Mouse (Mus musculus) hindlimb bud, embryonic 11.5 days (tissue): ENCODE measurements at regions not wholly inside any gene's neighbourhood (a gene's known extent, or its start where the extent isn't known, plus 50 kb on each side); places are given as distances from the start of the nearest gene placed in this dataset.
A peak's percentile ranks its signal among the peaks of the same experiment; 100 is the strongest.
"Not testable (repeated sequence)": the region's sequence is repeated elsewhere in the genome, so short reads cannot be mapped to it uniquely, and the experiment has no call there.

ENCODE experiments used
- DNase-seq: peaks from one replicate; pipeline ENCODE4 v3.0.0-alpha.2; 2012; ENCODE audit warnings: low read depth, low spot score; ENCODE audit errors: extremely low spot score

DNA sequence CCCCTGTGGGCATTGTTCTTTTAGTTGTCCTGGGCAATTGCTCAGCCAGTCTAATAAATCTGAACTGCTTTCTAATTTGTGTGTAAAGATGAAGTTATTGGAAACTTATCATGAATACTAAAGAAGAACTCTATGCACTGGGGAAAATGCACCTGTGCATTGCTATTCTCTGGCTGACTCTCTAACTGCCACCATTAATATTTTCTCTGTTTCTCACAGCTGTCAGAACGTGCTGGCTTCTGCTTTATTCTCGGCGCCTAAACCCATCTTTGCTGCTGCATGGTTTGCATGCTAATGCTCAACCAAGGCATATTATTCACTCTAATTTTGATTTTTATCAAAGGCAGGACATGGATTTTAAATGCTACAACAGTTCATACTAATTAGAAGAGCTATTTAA lies 128.9 kb upstream of the Gm527 start:
- no peak for DNase-seq

DNA sequence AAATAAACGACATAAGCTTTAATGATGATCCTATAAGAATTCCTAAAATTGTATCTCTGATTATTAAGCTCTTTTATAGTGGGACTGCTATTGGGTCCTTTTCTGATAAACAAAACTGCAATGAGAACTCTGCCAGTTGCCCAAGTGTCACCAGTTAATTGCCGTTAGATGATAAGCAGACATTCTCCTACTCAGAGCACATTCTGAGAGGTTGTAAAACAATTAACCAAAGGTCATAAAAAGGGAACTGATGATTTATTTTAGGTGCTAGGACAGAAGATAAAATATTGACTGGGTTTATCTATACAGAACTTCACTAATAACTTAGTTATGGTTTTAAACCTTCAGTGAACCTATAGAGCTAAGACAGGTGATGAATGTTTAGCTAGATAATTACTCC lies 109.2 kb upstream of the Gm527 start:
- not testable (repeated sequence) for DNase-seq

DNA sequence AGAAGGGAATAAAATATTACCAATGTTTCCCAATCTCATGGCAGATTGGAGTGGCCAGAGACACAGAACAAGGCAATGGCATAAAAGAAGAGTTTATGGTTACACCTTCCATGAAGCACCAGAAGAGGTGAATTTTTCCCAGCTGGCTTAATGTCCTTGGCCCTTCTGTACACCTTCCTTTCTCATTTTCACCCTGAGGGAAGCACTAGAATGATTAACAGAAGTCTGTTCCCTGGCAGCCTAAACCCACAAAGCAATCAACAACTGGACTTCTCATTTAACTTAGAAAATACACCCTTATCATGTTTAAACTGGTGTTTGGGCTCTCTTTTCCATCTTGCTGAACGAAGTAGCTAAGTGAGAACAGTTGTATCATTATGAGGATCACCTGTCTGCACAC lies 107.6 kb upstream of the Gm527 start:
- DNase-seq: no peak

DNA sequence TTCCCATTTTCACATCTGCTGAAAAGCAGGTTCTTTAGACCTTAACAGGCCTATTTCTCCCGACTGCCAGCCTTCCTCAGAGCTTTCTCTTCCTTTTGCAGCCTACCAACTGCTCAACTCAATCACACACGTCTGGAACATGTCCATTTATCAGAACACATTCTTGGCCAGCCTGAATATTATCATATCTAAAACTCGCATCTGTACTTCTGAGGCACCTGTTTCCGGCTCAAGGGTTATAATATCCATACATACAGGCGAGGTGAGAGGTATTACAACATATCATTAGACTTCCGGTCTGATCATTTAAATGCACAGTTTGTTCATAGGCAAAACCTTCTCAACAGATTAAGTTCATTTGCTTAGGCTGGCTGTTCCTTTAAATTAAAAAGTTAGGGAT lies 101.8 kb upstream of the Gm527 start:
- no peak for DNase-seq

DNA sequence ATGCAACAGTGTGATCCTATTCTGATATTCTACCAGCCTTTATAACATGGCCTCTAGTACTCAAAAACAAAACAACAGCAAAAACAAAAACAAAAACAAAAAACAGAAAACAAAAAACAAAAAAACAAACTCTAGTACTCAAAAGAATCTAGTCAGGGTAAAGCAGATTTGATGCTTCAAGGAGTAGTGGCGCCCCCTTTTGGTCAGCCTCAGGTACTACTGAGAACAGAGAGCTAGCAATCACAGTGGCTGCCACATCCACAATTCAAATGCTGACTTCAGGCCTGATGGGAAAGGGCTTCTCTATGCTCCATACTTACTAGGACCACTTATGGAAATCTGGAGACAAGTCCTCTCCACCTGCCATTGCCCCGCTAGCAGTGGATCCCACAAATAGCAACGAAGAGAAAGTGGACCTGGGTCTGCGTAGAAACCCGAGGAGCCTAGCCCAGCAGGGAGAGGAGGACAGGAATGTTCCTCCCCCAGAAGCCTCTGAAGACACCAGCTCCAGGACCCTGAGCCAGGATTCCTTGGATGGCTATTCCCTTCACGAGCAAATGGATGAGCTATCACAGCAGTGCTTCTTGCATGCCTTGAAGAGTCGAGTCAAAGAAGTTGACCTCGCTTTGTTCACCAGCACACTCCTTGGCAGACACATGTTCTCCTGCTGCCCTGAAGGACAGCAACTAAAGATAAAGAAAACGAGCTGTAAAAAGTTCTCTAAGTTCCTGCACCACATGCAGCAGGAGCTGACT lies 100.5 kb upstream of the Gm527 start:
- no peak for DNase-seq

DNA sequence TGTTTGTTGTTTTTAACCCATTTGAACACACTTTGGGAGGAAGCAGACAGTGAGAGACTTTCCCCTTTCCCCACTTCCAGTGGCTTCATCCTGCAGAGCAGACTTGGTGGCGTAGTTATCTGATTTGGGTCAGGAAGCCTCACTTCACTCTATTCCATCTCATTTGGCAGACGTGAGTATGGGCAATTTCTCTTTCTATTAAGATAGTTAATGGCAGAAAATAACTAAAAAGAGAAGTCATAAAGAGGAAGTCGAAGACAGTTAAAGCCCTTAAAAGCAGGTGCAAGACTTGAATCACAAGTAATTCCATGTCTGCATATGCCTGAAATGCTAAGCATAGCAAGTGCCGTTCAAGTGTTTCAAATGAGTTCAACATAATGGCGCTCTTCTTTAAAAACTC lies 97.0 kb upstream of the Gm527 start:
- DNase-seq: no peak

DNA sequence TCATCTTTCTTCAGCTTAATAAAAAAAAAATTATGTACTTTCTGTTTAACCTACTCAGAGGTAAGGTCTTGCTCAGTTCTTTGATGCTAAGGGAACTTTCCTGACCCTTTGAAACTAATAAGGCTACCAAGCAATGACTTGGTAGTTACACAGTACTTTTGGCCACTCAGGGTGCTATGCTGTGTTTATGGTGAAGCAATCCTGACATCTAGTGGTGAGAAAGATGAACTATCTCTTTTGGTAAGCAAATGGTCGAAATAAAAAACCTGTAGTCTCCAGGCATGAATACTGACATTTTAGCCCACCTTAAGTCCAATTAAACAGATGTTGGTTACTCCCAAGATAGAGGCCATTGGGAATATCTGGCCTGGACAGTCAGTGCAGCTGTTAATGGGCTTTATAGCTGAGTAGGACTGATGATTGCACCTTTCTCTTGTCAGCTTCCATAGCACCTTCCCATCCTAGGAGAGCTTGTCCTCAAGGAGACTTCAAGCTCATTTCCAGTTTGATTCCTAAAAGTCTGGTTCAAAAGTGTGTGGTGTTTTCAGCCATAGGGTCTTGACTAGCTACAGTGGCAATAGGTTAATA lies 88.0 kb upstream of the Gm527 start:
- DNase-seq: peak; percentile 54

DNA sequence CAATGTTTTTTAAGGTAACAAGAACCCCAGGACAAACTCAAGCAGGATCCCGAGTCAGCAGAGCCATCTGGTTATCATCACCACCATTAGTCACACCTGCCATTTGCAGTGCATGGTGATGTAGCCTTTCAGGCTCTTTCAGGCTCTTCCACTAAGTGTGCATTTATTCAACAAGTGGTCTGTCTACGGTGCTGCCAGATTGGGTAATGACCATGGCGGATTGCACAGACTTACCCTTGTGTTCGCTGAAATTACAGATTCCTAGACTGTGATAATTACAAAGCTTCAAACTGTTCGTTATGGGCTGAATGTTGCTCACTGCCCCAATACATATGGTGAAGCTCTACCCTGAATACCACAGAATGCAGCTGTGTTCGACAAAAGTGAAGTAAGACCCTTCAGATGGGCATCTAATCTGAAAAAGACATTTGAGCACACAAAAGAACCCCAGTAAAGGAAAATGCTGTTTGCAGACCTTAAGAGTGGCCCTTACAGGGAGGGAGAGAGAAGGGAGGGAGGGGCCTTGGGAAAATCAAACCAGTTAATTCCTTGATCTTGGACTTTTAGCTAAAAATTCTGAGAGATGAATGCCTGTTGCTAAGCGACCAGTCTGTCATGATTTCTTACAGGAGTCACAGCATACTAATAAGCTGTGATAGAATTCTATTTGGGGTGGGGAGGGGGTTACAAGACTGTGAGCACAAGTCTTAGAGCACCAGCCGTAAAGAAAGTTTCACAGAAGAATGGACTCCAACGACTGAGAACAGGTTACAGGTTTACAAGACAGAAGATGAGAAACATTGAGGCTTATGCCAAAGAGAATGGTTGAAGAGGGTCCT lies 85.2 kb upstream of the Gm527 start:
- DNase-seq: no peak

DNA sequence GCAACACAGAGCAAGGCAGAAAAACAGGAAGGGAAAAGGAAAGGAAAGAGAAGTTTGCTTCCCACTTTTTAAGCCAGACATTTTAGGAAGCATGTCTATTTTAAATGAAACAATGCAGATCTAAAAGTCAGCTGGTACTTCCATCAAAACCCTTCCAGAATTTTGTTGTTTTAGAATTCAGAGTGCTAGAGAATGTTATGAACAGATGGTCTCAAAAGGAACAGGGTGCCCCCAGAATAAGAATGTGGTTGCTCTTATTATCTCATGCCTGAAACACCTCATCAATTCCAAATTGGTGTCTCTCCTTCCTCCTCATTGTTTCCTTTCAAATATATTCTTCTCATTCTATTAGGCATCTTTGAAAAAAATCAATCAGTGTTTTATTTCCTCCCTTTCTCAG lies 60.0 kb upstream of the Gm527 start:
- no peak for DNase-seq
